Mouse (Mus musculus): Measurements from ENCODE around the gene Gm13305.
"Not testable (repeated sequence)": the region's sequence is repeated elsewhere in the genome, so short reads cannot be mapped to it uniquely, and the experiment has no call there.

Gm13305 gene

GRCm38 (mm10) chr4:42168503-42168902 lies at the start of gene Gm13305:
Gene Gm13305 (minus strand): TSS chr4:42168603.
- DNase-seq (ENCODE audit: low read depth, low spot score): not testable (repeated sequence)

GRCm38 (mm10) chr4:42184980-42185372 lies 16.6 kb upstream of the Gm13305 start:
- DNase-seq (ENCODE audit: low read depth, low spot score): not testable (repeated sequence)

- DNase-seq (ENCODE audit: low read depth, low spot score): not testable (repeated sequence)
These were observed 16.0 kb upstream of the Gm13305 start for GRCm38 (mm10) chr4:42184324-42184979.

GRCm38 (mm10) chr4:42183234-42184197 lies 15.1 kb upstream of the Gm13305 start:
- not testable (repeated sequence) for DNase-seq (ENCODE audit: low read depth, low spot score)

GRCm38 (mm10) chr4:42178243-42178642 lies 9.8 kb upstream of the Gm13305 start:
- DNase-seq (ENCODE audit: low read depth, low spot score): not testable (repeated sequence)

GRCm38 (mm10) chr4:42153136-42153535 lies 15.3 kb downstream of the Gm13305 start, which contains the start of gene Gm13306:
Gene Gm13306 (plus strand): TSS chr4:42153436.
- not testable (repeated sequence) for DNase-seq (ENCODE audit: low read depth, low spot score)

- DNase-seq (ENCODE audit: low read depth, low spot score): not testable (repeated sequence)
These were observed 53.9 kb downstream of the Gm13305 start, which contains the start of gene Gm13304 for GRCm38 (mm10) chr4:42114517-42114916. Gene Gm13304 (plus strand): TSS chr4:42114817.
